In the genomic region with DNA sequence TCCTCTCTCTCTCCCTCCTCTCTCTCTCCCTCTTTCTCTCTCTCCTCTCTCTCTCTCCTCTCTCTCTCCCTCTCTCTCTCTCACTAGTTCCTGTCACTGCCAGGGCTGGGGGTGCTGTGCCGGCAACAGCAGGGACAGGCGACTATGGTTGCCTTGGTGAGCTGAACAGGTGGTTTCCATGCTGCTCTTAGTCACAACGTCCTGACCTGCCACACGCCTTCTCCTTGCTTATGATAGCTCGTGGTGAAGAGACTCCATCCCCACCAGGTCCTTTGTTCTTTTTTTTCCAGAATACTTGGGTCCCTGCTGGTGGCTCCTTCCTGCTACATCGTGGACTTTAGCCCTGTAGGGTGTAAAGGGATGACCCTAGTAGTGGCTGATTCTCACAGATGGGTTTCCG, we compare ENCODE assay signal across 23 mouse cellular contexts. TPM values are rescaled to one million over a fixed set of nuclear protein-coding genes. Genes with fewer than 3 reads are reported as not detected.
"Had no signal": no experiment of that assay in that cellular context is flagged by ENCODE, and none has a peak within 500 bp of the region (broad histone marks: within the 10 kb centered on the region; RNA-seq: fewer than 3 reads in every experiment).

No protein-coding gene starts in this region.

- H3K4me2 ChIP-seq: lung, embryonic 15.5 days; midbrain, embryonic 12.5 days; neural tube, embryonic 12.5 days; stomach, embryonic 15.5 days had no signal

- H3K27ac ChIP-seq: lung, embryonic 15.5 days; macrophage; midbrain, embryonic 12.5 days; neural tube, embryonic 12.5 days; stomach, embryonic 15.5 days; stomach, postnatal 0 days had no signal

- H3K27me3 ChIP-seq: lung, embryonic 15.5 days; midbrain, embryonic 12.5 days; neural tube, embryonic 12.5 days; stomach, embryonic 15.5 days had no signal

- ATAC-seq: liver, postnatal 0 days; lung, postnatal 0 days had no signal

- H3K36me3 ChIP-seq: lung, embryonic 15.5 days; midbrain, embryonic 12.5 days; neural tube, embryonic 12.5 days; stomach, embryonic 15.5 days had no signal

- H3K4me3 ChIP-seq: lung, embryonic 15.5 days; megakaryocyte, embryonic 14.5 days; midbrain, embryonic 12.5 days; neural tube, embryonic 12.5 days; stomach, embryonic 15.5 days had no signal

- H3K4me1 ChIP-seq: megakaryocyte, embryonic 14.5 days; stomach, embryonic 15.5 days had no signal

- H3K9me3 ChIP-seq: lung, embryonic 15.5 days; midbrain, embryonic 12.5 days; neural tube, embryonic 12.5 days; stomach, embryonic 15.5 days had no signal

- H3K9ac ChIP-seq: liver, postnatal 0 days; lung, embryonic 15.5 days; midbrain, embryonic 12.5 days; neural tube, embryonic 12.5 days; stomach, embryonic 15.5 days had no signal

- DNase-seq: liver, postnatal 0 days; lung, adult 2 months; lung, postnatal 14 days; lung, postnatal 36 days; midbrain, embryonic 14.5 days; right cerebral cortex, postnatal 14 days; thymus, adult 2 months; thymus, postnatal 25 days; thymus, postnatal 4 days had no signal

RNA-seq across cellular contexts. Expression of a gene that starts 12.0 kb away (rescaled TPM):
- total RNA-seq: megakaryocyte progenitor cell, adult 5-6 weeks; neutrophil, adult 5-6 weeks had no signal
- polyA plus RNA-seq: liver, postnatal 0 days; lung, adult 2 months; lung, postnatal 0 days; macrophage; spleen, adult 2 months; testis, adult 2 months; urinary bladder, adult 2 months had no signal

RNA-seq across cellular contexts. Expression of a gene that starts 18.9 kb away (rescaled TPM):
- total RNA-seq: megakaryocyte progenitor cell, adult 5-6 weeks; monocyte, adult 5-6 weeks; neutrophil, adult 5-6 weeks had no signal
- polyA plus RNA-seq: liver, postnatal 0 days; macrophage had no signal
